Mouse (Mus musculus): ENCODE measurements at regions not wholly inside any gene's neighbourhood (a gene's known extent, or its start where the extent isn't known, plus 50 kb on each side); places are given as distances from the start of the nearest gene placed in this dataset.

GRCm38 (mm10) chr1:30716346-30716745 lies 157.4 kb downstream of the Phf3 start:
- TF ChIP-seq HCFC1 (IDR thresholded peaks at IDR 0.05; ENCODE audit: borderline replicate concordance, insufficient read depth, low read length) (no peak), ZC3H11A (IDR thresholded peaks at IDR 0.05; ENCODE audit: borderline replicate concordance, low read depth, low read length) (no peak), MAFK (IDR thresholded peaks at IDR 0.05; ENCODE audit: insufficient read depth, low read depth, low read length) (no peak)

Measured in ES-E14 (cell line).